Mouse (Mus musculus) C2C12 (cell line): ENCODE measurements around the gene Dus1l. TPM values are rescaled to one million over a fixed set of nuclear protein-coding genes. Genes with fewer than 3 reads are reported as not detected.

ENCODE experiments used
- H3K27me3 ChIP-seq: one replicate; pipeline ENCODE4 v1.6.1; 2011; ENCODE audit not compliant: control insufficient read depth, insufficient read depth, insufficient read length
- H3K36me3 ChIP-seq: one replicate; pipeline ENCODE4 v1.6.1; 2011; ENCODE audit not compliant: control insufficient read depth, insufficient read depth
- H3K4me3 ChIP-seq: one replicate; pipeline ENCODE4 v1.5.1; 2011; ENCODE audit warnings: mild to moderate bottlenecking, control low read depth; ENCODE audit not compliant: poor library complexity, insufficient read depth, severe bottlenecking
- H3K79me2 ChIP-seq: one replicate; pipeline ENCODE4 v1.6.1; 2011; ENCODE audit not compliant: control insufficient read depth, insufficient read depth
- H3K79me3 ChIP-seq: one replicate; pipeline ENCODE4 v1.6.1; 2011; ENCODE audit warnings: low read depth, control low read depth
- H3ac ChIP-seq: one replicate; pipeline ENCODE3; 2011; ENCODE audit warnings: low read depth; ENCODE audit not compliant: control insufficient read depth, insufficient read length
- CEBPB ChIP-seq: IDR thresholded peaks from one replicate; pipeline ENCODE4 v1.6.1; 2011; ENCODE audit warnings: low read depth, mild to moderate bottlenecking, control low read depth, moderate library complexity
- CTCF ChIP-seq: IDR thresholded peaks from one replicate; pipeline ENCODE4 v1.5.1; 2011; ENCODE audit not compliant: control insufficient read depth, insufficient read depth, insufficient read length
- FOSL1 ChIP-seq: IDR thresholded peaks from one replicate; pipeline ENCODE4 v1.8.0; 2011; ENCODE audit warnings: mild to moderate bottlenecking, low read length; ENCODE audit not compliant: poor library complexity, insufficient read depth, severe bottlenecking
- MAX ChIP-seq: IDR thresholded peaks from one replicate; pipeline ENCODE4 v1.6.1; 2011; ENCODE audit warnings: mild to moderate bottlenecking, control low read depth
- MYOD1 ChIP-seq: IDR thresholded peaks from one replicate; pipeline ENCODE4 v1.6.1; 2011; ENCODE audit warnings: low read depth; ENCODE audit not compliant: control insufficient read depth, insufficient read length
- MYOG ChIP-seq: IDR thresholded peaks from one replicate; pipeline ENCODE4 v1.6.1; 2011; ENCODE audit not compliant: control insufficient read depth, insufficient read length; ENCODE audit errors: extremely low read depth
- USF1 ChIP-seq: IDR thresholded peaks from one replicate; pipeline ENCODE4 v1.6.1; 2011; ENCODE audit warnings: low read depth, mild to moderate bottlenecking, control low read depth, moderate library complexity
- polyA plus RNA-seq: library from polyadenylated mRNA; unstranded; fragments of >200 nt; fragmentation: generic; extraction: Trizol; gene quantifications from one replicate; pipeline ENCODE4 v1.2.1, GENCODE M21; 2012; ENCODE audit warnings: missing spikeins

Gene Dus1l
- polyA plus RNA-seq, 1 experiment = 64.7 TPM

DNA sequence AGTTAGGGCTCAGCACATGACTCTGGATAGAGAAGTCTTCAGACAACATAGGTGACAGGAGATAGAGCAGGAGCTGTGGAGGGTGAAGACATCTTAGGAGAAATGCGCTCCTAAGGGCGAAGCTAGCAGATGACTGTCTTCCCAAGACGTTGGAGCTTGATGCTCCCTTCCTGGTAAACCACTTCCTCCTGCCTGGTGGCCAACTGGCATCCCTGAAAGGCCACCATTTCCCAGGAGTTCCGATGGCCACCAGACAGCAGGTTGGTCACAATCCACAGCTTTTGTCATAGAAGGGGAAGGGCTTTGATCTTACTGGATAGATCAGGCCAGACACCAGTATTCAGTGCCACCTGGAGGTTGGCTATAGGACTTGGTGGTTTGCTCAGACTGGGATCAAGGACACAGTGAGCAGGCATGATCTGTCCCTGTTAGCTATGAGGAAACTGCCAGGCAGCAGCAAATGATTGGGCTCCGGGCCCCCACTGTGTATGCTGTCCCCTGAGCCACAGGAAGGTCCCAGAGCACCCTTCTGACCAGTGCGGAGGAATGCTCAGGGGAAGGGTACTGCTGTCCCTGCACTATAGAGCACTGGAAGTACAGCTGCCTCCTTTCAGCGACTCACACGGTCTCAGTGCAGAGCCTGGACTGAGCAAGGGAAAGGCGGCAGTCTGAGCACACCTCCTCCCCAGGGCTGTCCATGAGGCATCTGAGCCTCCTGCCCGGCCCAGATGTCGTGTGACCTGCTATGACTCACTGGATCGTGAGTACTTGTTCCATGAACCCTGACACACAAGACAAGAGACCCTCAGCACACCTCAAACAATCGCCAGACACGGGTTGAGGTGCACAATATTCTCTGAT is 34.2 kb downstream of the Dus1l start:
- Histone ChIP-seq H3ac (no peak overlapping the region), H3K4me3 (no peak overlapping the region), H3K79me2 (no peaks in the 10 kb centered on the region), H3K36me3 (no peaks in the 10 kb centered on the region), H3K27me3 (no peaks in the 10 kb centered on the region), H3K79me3 (no peaks in the 10 kb centered on the region)
- TF ChIP-seq MAX (peak; percentile 52), FOSL1 (no peak), CEBPB (no peak), CTCF (no peak)

DNA sequence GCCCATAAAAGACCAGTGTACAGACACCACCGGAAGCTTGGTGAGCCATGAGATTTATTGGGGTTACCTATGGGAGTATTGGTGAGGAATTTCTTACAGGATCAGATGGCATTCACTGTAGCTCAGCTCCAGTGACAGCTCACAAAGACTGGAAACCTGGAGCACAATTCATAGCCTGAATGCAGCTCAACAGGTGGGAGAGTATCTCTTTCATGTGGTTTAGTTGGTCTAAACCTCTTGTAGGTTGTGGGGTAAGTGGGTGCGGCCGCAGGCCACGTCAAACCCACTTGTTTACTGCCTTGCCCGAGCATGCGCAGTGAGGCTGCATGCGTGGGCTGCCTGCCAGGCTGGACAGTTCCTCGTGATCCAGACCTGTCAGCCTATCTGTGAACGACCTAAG is 36.0 kb downstream of the Dus1l start:
- no peaks in the 10 kb centered on the region for H3K79me3 ChIP-seq
- H3K27me3 ChIP-seq = no peaks in the 10 kb centered on the region
- no peak for TF ChIP-seq MAX
- no peak for TF ChIP-seq USF1
- no peak for TF ChIP-seq CEBPB
- TF ChIP-seq FOSL1 = no peak
- no peak for TF ChIP-seq MYOD1
- no peak for TF ChIP-seq CTCF
- no peak for TF ChIP-seq MYOG
- no peak overlapping the region for H3K4me3 ChIP-seq
- H3K36me3 ChIP-seq = no peaks in the 10 kb centered on the region
- no peak overlapping the region for H3ac ChIP-seq
- H3K79me2 ChIP-seq = no peaks in the 10 kb centered on the region

DNA sequence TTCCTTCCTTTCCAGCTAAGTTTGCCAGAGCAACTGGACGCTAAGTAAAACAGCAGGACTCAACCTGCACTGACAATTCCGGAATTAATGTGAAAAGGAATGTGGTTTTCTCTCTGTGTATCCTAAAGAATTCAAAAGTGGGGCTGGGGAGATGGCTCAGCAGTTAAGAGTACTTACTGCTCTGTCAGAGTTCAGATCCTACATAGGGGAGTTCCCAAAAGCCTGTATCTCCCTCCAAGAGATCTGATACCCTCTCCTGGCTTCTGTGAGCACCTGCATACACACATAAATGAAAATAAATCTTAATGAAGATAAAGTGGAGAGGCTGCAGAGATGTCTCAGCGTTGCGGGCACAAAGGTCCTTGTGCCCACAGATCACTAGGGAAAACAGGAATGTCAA is 44.6 kb downstream of the Dus1l start:
- Histone ChIP-seq H3K4me3 (no peak overlapping the region), H3K36me3 (no peaks in the 10 kb centered on the region), H3K79me2 (no peaks in the 10 kb centered on the region), H3K79me3 (no peaks in the 10 kb centered on the region), H3K27me3 (no peaks in the 10 kb centered on the region), H3ac (no peak overlapping the region)
- TF ChIP-seq MAX = no peak
- no peak for TF ChIP-seq CTCF
- TF ChIP-seq MYOD1 = no peak
- TF ChIP-seq CEBPB = no peak
- no peak for TF ChIP-seq FOSL1
- TF ChIP-seq MYOG = no peak
- no peak for TF ChIP-seq USF1

DNA sequence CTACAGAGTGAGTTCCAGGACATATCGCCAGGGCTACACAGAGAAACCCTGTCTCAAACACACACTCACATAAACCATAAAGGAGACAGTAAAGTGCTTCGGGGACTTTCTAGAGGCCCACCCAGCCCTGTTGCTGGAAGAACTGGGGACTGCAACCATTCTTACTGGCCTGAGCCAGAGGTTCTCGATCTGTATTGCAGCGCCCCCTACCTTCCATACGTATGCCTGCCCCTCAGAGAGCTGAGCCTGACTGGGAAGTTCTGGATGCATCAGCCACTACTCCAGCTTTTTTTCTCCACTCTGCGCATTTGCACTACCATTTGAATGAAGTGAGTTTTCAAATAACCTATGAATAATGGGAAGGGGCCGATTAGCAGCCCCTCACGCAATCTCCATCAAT is 46.8 kb downstream of the Dus1l start:
- no peak overlapping the region for H3K4me3 ChIP-seq

DNA sequence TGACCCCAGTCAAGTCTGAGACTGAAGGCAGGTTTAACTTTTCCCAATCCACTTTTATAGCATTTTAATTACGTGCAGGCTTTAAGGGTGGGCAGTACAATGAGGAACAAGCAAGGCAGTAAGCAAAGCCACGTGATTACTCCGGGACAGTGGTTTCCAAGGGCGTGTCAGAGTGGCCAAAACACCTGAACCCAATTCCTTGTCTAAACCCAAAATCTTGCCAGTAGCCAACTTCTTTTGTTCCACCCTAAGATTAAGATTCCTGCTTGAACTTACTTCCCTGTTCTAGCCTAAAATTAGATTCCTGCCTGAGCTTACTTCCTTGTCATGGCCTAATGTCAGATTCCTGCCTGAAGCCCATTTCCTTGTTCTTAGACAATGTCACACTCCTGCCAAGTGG is 48.2 kb downstream of the Dus1l start:
- no peaks in the 10 kb centered on the region for H3K36me3 ChIP-seq
- TF ChIP-seq MYOD1 (no peak), CTCF (no peak), MYOG (no peak), MAX (no peak), FOSL1 (no peak), USF1 (no peak), CEBPB (no peak)
- H3K79me2 ChIP-seq = no peaks in the 10 kb centered on the region
- H3K79me3 ChIP-seq = no peaks in the 10 kb centered on the region
- no peak overlapping the region for H3ac ChIP-seq
- no peak overlapping the region for H3K4me3 ChIP-seq
- peaks cover 6% of the 10 kb centered on the region for H3K27me3 ChIP-seq

More for the DNA sequence above, 46.8 kb downstream of the Dus1l start:
- H3K27me3 ChIP-seq = peaks cover 3% of the 10 kb centered on the region
- no peaks in the 10 kb centered on the region for H3K36me3 ChIP-seq
- H3K79me3 ChIP-seq = no peaks in the 10 kb centered on the region
- TF ChIP-seq USF1 (no peak), CEBPB (no peak), FOSL1 (no peak), MAX (no peak), MYOG (no peak), MYOD1 (no peak), CTCF (peak; percentile 28)
- no peaks in the 10 kb centered on the region for H3K79me2 ChIP-seq
- H3ac ChIP-seq = no peak overlapping the region
